Mouse (Mus musculus) midbrain, embryonic 14.5 days (tissue): Measurements from ENCODE around the gene Pgpep1. TPM values are rescaled to one million over a fixed set of nuclear protein-coding genes. Genes with fewer than 3 reads are reported as not detected.

Experiments
- ATAC-seq: fragments of 200-750 bp; cut with Nextera tagmentation; 2 replicates; pipeline ENCODE4 v1.8.0; 2017; ENCODE audit warnings: moderate number of reproducible peaks, moderate library complexity; ENCODE audit not compliant: low FRiP score, low TSS enrichment
- DNase-seq: peaks from one replicate; pipeline ENCODE4 v3.0.0-alpha.2; 2015
- H3K27ac ChIP-seq: fragments of 300-500 bp; sonication (generic); replicated peaks from 2 replicates; pipeline ENCODE4 v1.5.1; 2014; ENCODE audit warnings: mild to moderate bottlenecking, low read depth, low read length, moderate library complexity
- H3K27me3 ChIP-seq: fragments of 300-500 bp; sonication (generic); 2 replicates; pipeline ENCODE4 v1.6.1; 2014; ENCODE audit warnings: low read length, control low read depth, mixed read lengths; ENCODE audit not compliant: control insufficient read depth, insufficient read depth
- H3K36me3 ChIP-seq: fragments of 300-500 bp; sonication (generic); 2 replicates; pipeline ENCODE4 v1.6.1; 2014; ENCODE audit warnings: low read length, control low read depth; ENCODE audit not compliant: control insufficient read depth, insufficient read depth
- H3K4me1 ChIP-seq: fragments of 300-500 bp; sonication (generic); 2 replicates; pipeline ENCODE4 v1.6.1; 2014; ENCODE audit warnings: mild to moderate bottlenecking, antibody characterized with exemption, low read length, control low read depth; ENCODE audit not compliant: control insufficient read depth, insufficient read depth
- H3K4me2 ChIP-seq: fragments of 300-500 bp; sonication (generic); 2 replicates; pipeline ENCODE4 v1.6.1; 2014; ENCODE audit warnings: mild to moderate bottlenecking, low read length, moderate library complexity
- H3K4me3 ChIP-seq: fragments of 300-500 bp; sonication (generic); replicated peaks from 2 replicates; pipeline ENCODE4 v1.5.1; 2014; ENCODE audit warnings: low read depth, low read length
- H3K9ac ChIP-seq: fragments of 300-500 bp; sonication (generic); replicated peaks from 2 replicates; pipeline ENCODE4 v1.6.1; 2014; ENCODE audit warnings: mild to moderate bottlenecking, low read length, moderate library complexity
- H3K9me3 ChIP-seq: fragments of 300-500 bp; sonication (generic); 2 replicates; pipeline ENCODE4 v1.6.1; 2016; ENCODE audit warnings: low read length, control low read depth, mixed read lengths; ENCODE audit not compliant: control insufficient read depth
- WGBS: fragments of 180-500 bp; shearing (Covaris S2); extraction: QIAGEN DNeasy Blood & Tissue Kit; methylation state at CpG from one replicate; pipeline ENCODE4 v1.1.7; 2014; 5-methylcytosine and 5-hydroxymethylcytosine counted together
- polyA plus RNA-seq: library from polyadenylated mRNA; unstranded; fragments of >200 nt; fragmentation: Nextera tagmentation; extraction: Ambion mirVana; gene quantifications from 2 replicates; pipeline ENCODE4 v1.2.1, GENCODE M21; 2014

Gene Pgpep1
- polyA plus RNA-seq, 1 experiment from 2014 or later: 95.8 TPM

DNA sequence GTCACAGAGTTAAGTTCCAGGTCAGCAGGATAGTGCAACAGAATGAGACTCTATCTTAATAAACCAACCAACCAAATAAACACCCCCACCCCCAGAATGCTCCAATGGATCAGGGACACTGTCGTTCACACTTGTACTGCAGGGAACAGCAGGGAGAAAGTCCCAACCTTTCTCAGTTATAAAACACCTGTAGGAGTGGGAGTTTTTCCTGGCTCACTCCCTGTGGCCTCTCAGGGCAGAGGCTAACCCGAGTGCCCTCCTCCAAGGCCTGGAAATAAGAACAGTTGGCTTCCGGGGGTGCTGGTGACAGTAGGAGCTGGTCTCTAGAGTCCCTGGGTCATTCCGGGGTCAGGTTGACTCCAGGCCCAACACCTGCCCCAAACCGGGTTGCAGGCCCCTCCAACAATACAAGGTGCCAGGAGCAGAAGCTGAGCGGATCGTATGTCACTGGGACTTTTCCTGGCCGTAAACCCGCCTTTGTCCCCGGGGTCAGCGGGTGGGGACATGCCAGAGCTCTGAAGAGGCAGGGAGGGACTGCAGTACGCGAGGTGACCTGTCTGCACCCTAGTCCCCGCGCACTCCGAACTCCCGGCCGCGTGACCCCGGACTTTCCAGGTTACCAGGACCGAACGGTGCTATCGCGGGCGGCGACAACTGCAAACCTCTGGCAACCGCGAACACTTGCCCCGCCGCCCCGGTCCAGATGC lies 1.1 kb downstream of the Pgpep1 start:
- H3K4me2 ChIP-seq: peak overlapping the region; percentile 88
- peak overlapping the region; percentile 72 for H3K4me3 ChIP-seq
- H3K9ac ChIP-seq: peak overlapping the region; percentile 79
- 1% methylated on average over 31 of the region's 31 CpGs for WGBS
- H3K9me3 ChIP-seq: no peaks in the 10 kb centered on the region
- H3K27ac ChIP-seq: peak overlapping the region; percentile 71
- peak; percentile 31 for ATAC-seq
- DNase-seq: no peak
- peaks cover 10% of the 10 kb centered on the region; the same call in 1 of the 2 replicates for H3K36me3 ChIP-seq
- no peaks in the 10 kb centered on the region for H3K27me3 ChIP-seq
- peaks cover 24% of the 10 kb centered on the region for H3K4me1 ChIP-seq

DNA sequence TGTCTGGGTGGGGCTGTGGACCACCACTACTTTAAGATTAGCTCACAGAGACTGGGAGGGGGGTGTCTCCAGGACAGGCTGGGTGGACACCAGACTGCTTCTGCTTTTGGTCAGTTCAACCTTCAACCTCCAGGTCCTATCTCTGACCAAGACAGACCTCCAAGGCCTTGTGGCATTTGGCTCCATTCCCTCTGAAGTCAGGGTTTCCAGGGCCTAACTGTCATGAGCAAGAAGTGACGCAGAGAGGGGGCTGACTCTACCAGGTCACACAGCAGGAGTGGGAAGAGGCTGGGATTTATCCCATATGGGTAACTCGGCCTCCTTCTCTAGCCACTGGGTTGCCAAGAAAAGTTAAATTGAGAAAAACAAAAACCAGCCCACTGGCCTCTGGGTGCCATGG lies 2.4 kb downstream of the Pgpep1 start:
- WGBS: 67% methylated on average over 2 of the region's 2 CpGs
- H3K4me2 ChIP-seq: peak overlapping the region; percentile 88
- ATAC-seq (no peak), DNase-seq (no peak)
- no peaks in the 10 kb centered on the region for H3K9me3 ChIP-seq
- H3K9ac ChIP-seq: peak overlapping the region; percentile 10; the same call in 1 of the 2 replicates
- no peaks in the 10 kb centered on the region for H3K27me3 ChIP-seq
- peak overlapping the region; percentile 75 for H3K27ac ChIP-seq
- peaks cover 10% of the 10 kb centered on the region; the same call in 1 of the 2 replicates for H3K36me3 ChIP-seq
- H3K4me3 ChIP-seq: peak overlapping the region; percentile 72
- peaks cover 24% of the 10 kb centered on the region for H3K4me1 ChIP-seq

DNA sequence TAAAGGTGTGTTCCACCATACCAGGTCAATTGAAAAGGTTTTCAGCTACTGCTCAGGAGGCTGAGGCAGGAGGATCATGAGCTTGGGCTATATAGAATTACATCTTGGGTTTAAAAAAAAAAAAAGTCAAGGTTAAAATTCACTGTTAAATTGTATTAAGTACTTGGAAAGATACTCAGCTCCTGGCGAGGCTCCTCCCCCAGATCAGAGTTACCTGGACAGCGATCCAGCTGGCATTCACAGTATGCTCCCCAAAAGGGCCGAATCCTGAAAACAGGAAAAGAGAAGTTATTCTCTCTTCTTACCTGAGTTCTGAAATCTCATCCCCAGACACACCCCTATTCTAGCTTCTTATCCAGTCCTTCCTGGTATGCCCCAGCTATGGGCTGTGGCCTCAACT lies 3.0 kb downstream of the Pgpep1 start:
- ATAC-seq: no peak
- Histone ChIP-seq H3K27me3 (no peaks in the 10 kb centered on the region), H3K9me3 (no peaks in the 10 kb centered on the region), H3K9ac (no peak overlapping the region), H3K4me3 (no peak overlapping the region), H3K4me1 (peaks cover 24% of the 10 kb centered on the region), H3K4me2 (peak overlapping the region; percentile 88), H3K36me3 (peaks cover 12% of the 10 kb centered on the region), H3K27ac (peak overlapping the region; percentile 75)
- no peak for DNase-seq
- WGBS: 94% methylated on average over 3 of the region's 3 CpGs

DNA sequence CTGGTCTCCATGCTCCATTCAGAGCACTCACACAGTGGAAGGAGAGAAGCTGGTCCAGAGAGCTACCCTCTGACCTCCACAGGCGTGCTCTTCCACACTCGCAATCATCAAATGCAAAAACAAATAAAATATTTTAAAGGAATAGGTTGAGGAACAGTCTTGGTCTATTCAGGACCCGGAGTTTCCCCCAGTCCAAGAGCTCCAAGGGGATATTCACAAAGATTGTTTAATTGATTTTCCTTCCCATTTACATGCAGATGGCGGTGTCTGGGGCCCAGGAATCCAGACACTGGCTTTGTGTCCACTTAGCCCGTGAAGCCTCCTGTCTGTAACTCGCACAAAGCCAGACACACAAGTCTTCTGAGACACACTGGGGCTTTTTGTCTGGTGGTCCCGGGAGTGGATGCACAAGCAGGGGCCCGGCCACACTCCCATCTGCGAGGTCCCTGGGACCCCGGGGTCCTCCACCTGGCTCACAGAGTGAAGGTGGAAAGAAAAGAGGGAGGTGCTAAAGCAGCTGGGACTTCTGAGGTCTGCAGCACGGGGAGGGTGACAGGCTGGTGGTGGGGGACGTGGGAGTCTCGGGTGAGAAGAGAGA lies 3.9 kb downstream of the Pgpep1 start:
- 10% methylated on average over 13 of the region's 13 CpGs for WGBS
- Histone ChIP-seq H3K4me1 (peaks cover 24% of the 10 kb centered on the region), H3K9me3 (no peaks in the 10 kb centered on the region), H3K4me3 (no peak overlapping the region), H3K4me2 (peak overlapping the region; percentile 88; the same call in 1 of the 2 replicates), H3K36me3 (peaks cover 20% of the 10 kb centered on the region), H3K27me3 (no peaks in the 10 kb centered on the region), H3K9ac (no peak overlapping the region), H3K27ac (peak overlapping the region; percentile 75)
- DNase-seq: peak; percentile 72
- peak; percentile 35; the same call in 1 of the 2 replicates for ATAC-seq

DNA sequence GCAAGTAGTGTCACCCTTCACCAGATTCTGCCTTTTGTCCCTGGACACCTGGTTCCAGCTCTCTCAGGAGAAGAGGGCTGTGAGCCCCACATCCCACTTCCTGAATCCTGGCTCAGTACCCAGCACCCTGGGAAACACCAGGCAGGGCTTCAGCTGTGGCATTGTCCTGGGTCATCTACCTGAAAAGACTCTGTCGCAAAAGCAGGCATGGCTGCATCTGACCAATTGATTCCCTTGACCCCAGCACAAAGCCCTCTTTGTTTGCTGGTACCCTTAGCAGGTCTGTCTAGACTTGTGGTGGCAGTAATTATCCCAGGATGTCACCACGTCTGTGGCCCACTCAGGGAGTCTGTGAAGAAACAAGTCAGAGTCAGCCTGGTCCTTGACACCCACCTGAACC lies 4.7 kb downstream of the Pgpep1 start:
- Histone ChIP-seq H3K9ac (no peak overlapping the region), H3K36me3 (peaks cover 27% of the 10 kb centered on the region), H3K4me2 (no peak overlapping the region), H3K4me1 (peaks cover 22% of the 10 kb centered on the region), H3K9me3 (no peaks in the 10 kb centered on the region), H3K27me3 (no peaks in the 10 kb centered on the region), H3K27ac (peak overlapping the region; percentile 75), H3K4me3 (no peak overlapping the region)
- WGBS: 19% methylated on average over 2 of the region's 2 CpGs
- ATAC-seq (no peak), DNase-seq (no peak)

DNA sequence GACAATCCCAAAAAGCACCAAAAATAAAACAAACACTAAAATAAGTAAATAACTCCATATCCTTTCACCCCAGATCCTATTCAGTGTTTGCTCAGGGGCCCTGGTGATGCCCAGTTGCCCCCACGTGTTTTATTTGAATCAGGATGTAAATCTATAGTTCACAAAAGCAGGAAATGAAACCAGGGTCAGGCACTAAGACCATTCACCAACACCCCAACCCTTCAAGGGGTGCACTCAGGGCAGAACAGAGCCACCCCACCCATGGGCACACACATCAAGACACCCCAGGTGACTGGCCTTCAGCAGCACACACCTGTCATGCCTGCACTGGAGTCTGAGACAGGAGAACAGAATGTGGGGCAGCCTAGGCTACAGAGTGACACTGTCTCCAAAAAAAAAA lies 6.1 kb downstream of the Pgpep1 start:
- ATAC-seq: no peak
- Histone ChIP-seq H3K4me2 (no peak overlapping the region), H3K36me3 (peaks cover 35% of the 10 kb centered on the region), H3K9ac (no peak overlapping the region), H3K4me3 (no peak overlapping the region), H3K27me3 (no peaks in the 10 kb centered on the region), H3K27ac (0 out of 2 replicates have a peak overlapping the region, but pooled peaks have one; percentile 13), H3K9me3 (no peaks in the 10 kb centered on the region), H3K4me1 (peaks cover 28% of the 10 kb centered on the region)
- DNase-seq: no peak
- 76% methylated on average over 1 of the region's 1 CpGs for WGBS

DNA sequence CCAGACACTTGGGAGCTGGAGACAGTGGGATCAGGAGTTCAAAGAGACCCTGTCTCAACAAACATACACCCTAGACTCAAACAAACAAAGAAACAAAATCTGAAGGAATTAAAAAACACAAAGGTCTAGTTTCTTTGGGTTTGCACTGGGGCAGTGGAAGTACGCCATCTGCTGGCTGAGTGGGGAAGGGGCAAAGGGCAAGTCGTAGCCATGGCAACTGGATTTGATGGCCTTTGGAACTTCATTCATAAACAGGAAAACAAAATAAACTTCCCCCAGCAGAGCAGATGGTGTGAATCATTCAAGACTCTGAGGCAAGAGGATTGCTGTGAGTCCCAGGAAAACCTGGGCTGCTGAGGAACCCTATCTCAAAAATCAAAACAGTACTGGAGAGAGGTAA lies 7.0 kb downstream of the Pgpep1 start:
- Histone ChIP-seq H3K4me1 (peaks cover 25% of the 10 kb centered on the region; the same call in 1 of the 2 replicates), H3K36me3 (peaks cover 35% of the 10 kb centered on the region), H3K9ac (no peak overlapping the region), H3K9me3 (no peaks in the 10 kb centered on the region), H3K27ac (no peak overlapping the region), H3K4me2 (no peak overlapping the region), H3K27me3 (no peaks in the 10 kb centered on the region), H3K4me3 (no peak overlapping the region)
- DNase-seq: no peak
- no peak for ATAC-seq
- WGBS: 51% methylated on average over 2 of the region's 2 CpGs

DNA sequence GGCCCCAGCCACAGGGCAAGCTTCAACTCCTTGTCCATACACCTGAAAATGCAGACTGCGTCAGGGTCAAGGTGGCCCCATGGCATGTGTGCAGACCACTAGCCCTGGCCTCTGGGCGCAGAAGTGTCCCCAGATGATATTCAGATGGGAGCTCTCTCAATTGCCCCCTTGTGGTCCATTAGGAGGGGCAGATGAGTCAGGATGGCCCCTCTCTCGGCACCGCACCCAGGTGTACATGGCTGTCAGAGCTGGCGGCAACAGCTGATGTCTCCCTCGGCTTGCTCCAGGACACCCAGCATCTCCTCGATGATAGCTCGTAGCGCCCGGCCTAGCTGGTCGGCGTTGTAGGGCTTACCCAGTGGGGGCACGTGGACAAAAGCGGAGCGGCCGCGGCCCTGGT lies 9.8 kb downstream of the Pgpep1 start:
- Histone ChIP-seq H3K27ac (no peak overlapping the region), H3K4me2 (no peak overlapping the region), H3K4me3 (no peak overlapping the region), H3K36me3 (peaks cover 31% of the 10 kb centered on the region), H3K9me3 (no peaks in the 10 kb centered on the region), H3K27me3 (no peaks in the 10 kb centered on the region), H3K4me1 (0 out of 2 replicates have a peak, but pooled peaks cover 14% of the 10 kb centered on the region), H3K9ac (no peak overlapping the region)
- ATAC-seq (no peak), DNase-seq (no peak)
- 96% methylated on average over 17 of the region's 17 CpGs for WGBS
